Mouse (Mus musculus) bone marrow macrophage, adult 2 months (primary cell): ENCODE measurements around the gene Dsn1.

ENCODE experiments used
- CTCF ChIP-seq: IDR thresholded peaks from 2 replicates; pipeline ENCODE4 v1.5.1; 2012; ENCODE audit warnings: low read depth, mild to moderate bottlenecking, low read length, moderate library complexity
- POLR2A ChIP-seq: IDR thresholded peaks from 2 replicates; pipeline ENCODE4 v1.6.1; 2012; ENCODE audit warnings: mild to moderate bottlenecking, low read depth, low read length, borderline replicate concordance

GRCm38 (mm10) chr2:157040649-157041046 is 33.7 kb upstream of the Dsn1 start:
- no peak for TF ChIP-seq CTCF
- no peak for TF ChIP-seq POLR2A
